Mouse (Mus musculus): ENCODE results near the gene Gcnt2.

DNA sequence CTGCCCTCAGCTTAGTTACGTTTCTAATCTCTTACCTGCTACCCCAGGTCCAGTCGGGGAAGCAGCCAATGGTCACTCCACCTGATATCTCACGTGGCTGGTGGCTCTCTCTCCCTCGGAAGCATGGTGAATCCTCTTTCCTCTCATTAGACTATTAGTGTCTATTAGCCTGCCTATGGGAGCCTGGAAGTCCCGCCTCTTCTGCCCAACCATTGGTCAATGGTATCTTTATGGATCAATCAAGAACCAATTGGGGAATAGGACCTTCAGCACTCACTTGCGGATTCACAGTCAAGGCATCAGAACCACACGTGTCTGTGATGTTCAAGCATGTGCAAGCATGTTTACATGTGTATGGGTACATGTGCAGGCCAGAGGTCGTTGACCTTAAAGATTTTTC is 21.0 kb downstream of the Gcnt2 start:
- TF ChIP-seq TAL1 (IDR thresholded peaks at IDR 0.05; ENCODE audit: low read length) (no peak), GATA1 (IDR thresholded peaks at IDR 0.05; ENCODE audit: low read length) (no peak)

All from erythroblast, embryonic 14.5 days (primary cell).